Mouse (Mus musculus): ENCODE results near the gene B3galt1. TPM values are rescaled to one million over a fixed set of nuclear protein-coding genes. Genes with fewer than 3 reads are reported as not detected.

Gene B3galt1
- polyA plus RNA-seq, 1 experiment from 2014 or later = 7.4 TPM

DNA sequence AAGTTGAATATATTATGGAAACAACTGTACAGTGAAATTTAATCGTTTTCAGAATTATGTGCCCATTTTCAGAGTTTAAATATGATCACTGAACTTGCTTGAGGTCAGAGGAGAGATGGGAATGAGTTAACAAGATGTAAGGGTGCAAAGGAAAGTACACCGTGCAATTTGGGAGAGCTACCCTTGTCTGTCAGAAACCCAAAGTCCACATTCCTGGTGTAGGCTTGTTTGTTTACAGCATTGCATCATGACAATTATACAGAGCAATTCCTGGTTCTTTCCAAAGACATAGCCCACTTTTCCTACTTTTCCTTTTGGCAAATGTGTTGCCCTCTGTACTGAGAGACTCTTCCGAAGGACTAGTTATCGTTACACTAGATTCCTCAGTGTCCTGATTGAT lies 390.5 kb downstream of the B3galt1 start:
- no peaks in the 10 kb centered on the region for H3K9me3 ChIP-seq (replicated peaks)
- WGBS = 82% methylated on average over 4 of the region's 4 CpGs
- no peaks in the 10 kb centered on the region for H3K36me3 ChIP-seq
- no peak for ATAC-seq (ENCODE audit: insufficient number of reproducible peaks, low FRiP score)
- H3K27ac ChIP-seq (ENCODE audit: poor library complexity, severe bottlenecking) = no peak overlapping the region
- no peaks in the 10 kb centered on the region for H3K4me1 ChIP-seq (replicated peaks)
- no peak overlapping the region for H3K4me2 ChIP-seq
- no peaks in the 10 kb centered on the region for H3K27me3 ChIP-seq (replicated peaks)
- H3K4me3 ChIP-seq = no peak overlapping the region
- no peak overlapping the region for H3K9ac ChIP-seq

- Histone ChIP-seq H3K9me3 (replicated peaks) (no peaks in the 10 kb centered on the region), H3K4me1 (replicated peaks) (no peaks in the 10 kb centered on the region), H3K27me3 (replicated peaks) (no peaks in the 10 kb centered on the region), H3K27ac (ENCODE audit: poor library complexity, severe bottlenecking) (no peak overlapping the region), H3K4me3 (no peak overlapping the region), H3K4me2 (no peak overlapping the region), H3K9ac (no peak overlapping the region), H3K36me3 (no peaks in the 10 kb centered on the region)
- 69% methylated on average over 2 of the region's 2 CpGs for WGBS
- no peak for ATAC-seq (ENCODE audit: insufficient number of reproducible peaks, low FRiP score)
Observed at GRCm38 (mm10) chr2:67957561-67957960, 391.9 kb downstream of the B3galt1 start.

- no peak overlapping the region for H3K27ac ChIP-seq (ENCODE audit: poor library complexity, severe bottlenecking)
- H3K36me3 ChIP-seq = no peaks in the 10 kb centered on the region
- no peaks in the 10 kb centered on the region for H3K9me3 ChIP-seq (replicated peaks)
- no peak overlapping the region for H3K9ac ChIP-seq
- no peak overlapping the region for H3K4me3 ChIP-seq
- 59% methylated on average over 2 of the region's 2 CpGs for WGBS
- no peaks in the 10 kb centered on the region for H3K27me3 ChIP-seq (replicated peaks)
- ATAC-seq (ENCODE audit: insufficient number of reproducible peaks, low FRiP score) = no peak
- H3K4me1 ChIP-seq (replicated peaks) = no peaks in the 10 kb centered on the region
- H3K4me2 ChIP-seq = no peak overlapping the region
Observed at GRCm38 (mm10) chr2:67960711-67961110, 395.0 kb downstream of the B3galt1 start.

DNA sequence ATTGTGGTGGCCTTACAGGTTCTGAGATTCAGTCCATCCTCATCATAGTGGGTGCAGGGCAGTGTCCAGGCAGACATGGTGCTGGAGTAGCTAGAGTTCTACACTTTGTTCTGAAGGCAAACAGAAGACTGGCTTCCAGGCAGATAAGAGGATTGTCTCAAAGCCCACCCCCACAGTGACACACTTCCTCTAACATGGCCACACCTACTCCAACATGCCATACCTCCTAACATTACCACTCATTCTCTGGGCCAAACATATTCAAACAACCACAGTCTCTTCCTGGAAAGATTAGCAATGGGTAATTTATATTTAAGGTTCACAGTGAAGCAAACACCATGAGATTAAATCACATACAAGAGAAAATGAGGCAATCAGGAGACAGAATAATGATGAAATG lies 403.1 kb downstream of the B3galt1 start:
- Histone ChIP-seq H3K4me1 (replicated peaks) (no peaks in the 10 kb centered on the region), H3K4me2 (no peak overlapping the region), H3K4me3 (no peak overlapping the region), H3K27me3 (replicated peaks) (no peaks in the 10 kb centered on the region), H3K9ac (no peak overlapping the region), H3K36me3 (no peaks in the 10 kb centered on the region), H3K27ac (ENCODE audit: poor library complexity, severe bottlenecking) (no peak overlapping the region), H3K9me3 (replicated peaks) (no peaks in the 10 kb centered on the region)
- no peak for ATAC-seq (ENCODE audit: insufficient number of reproducible peaks, low FRiP score)

GRCm38 (mm10) chr2:67971091-67971490 lies 405.4 kb downstream of the B3galt1 start:
- H3K4me3 ChIP-seq = no peak overlapping the region
- no peak for ATAC-seq (ENCODE audit: insufficient number of reproducible peaks, low FRiP score)
- no peaks in the 10 kb centered on the region for H3K36me3 ChIP-seq
- H3K27me3 ChIP-seq (replicated peaks) = no peaks in the 10 kb centered on the region
- H3K4me1 ChIP-seq (replicated peaks) = no peaks in the 10 kb centered on the region
- no peak overlapping the region for H3K9ac ChIP-seq
- 75% methylated on average over 7 of the region's 7 CpGs for WGBS
- H3K27ac ChIP-seq (ENCODE audit: poor library complexity, severe bottlenecking) = no peak overlapping the region
- no peaks in the 10 kb centered on the region for H3K9me3 ChIP-seq (replicated peaks)
- no peak overlapping the region for H3K4me2 ChIP-seq

- 78% methylated on average over 6 of the region's 6 CpGs for WGBS
- Histone ChIP-seq H3K9me3 (replicated peaks) (no peaks in the 10 kb centered on the region), H3K9ac (no peak overlapping the region), H3K4me1 (replicated peaks) (no peaks in the 10 kb centered on the region), H3K27ac (ENCODE audit: poor library complexity, severe bottlenecking) (no peak overlapping the region), H3K36me3 (no peaks in the 10 kb centered on the region), H3K4me3 (no peak overlapping the region), H3K4me2 (no peak overlapping the region), H3K27me3 (replicated peaks) (no peaks in the 10 kb centered on the region)
- ATAC-seq (ENCODE audit: insufficient number of reproducible peaks, low FRiP score) = no peak
Observed at GRCm38 (mm10) chr2:67971576-67971975, 405.9 kb downstream of the B3galt1 start.

DNA sequence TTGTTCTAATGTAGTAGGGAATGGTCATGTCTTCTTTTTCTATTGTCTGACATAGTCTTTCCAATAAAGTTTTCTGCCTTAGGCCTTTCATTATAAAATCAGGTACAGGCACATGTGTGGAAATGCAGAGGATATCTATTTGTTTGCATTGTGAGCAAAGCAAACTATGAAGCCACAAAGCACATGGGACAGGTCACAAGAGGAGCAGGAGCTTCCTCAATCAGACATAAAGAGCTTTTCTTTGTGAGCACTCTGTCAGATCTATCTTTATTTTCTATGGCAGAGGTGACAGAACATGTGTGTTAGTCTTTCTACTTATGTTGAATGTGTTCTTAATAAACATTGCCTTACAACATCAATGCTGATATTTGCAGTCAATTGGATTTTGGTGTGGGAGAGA lies 410.1 kb downstream of the B3galt1 start:
- no peaks in the 10 kb centered on the region for H3K27me3 ChIP-seq (replicated peaks)
- no peak for ATAC-seq (ENCODE audit: insufficient number of reproducible peaks, low FRiP score)
- no peaks in the 10 kb centered on the region for H3K36me3 ChIP-seq
- H3K9me3 ChIP-seq (replicated peaks) = no peaks in the 10 kb centered on the region
- H3K4me1 ChIP-seq (replicated peaks) = no peaks in the 10 kb centered on the region
- H3K27ac ChIP-seq (ENCODE audit: poor library complexity, severe bottlenecking) = no peak overlapping the region
- H3K4me3 ChIP-seq = no peak overlapping the region
- no peak overlapping the region for H3K9ac ChIP-seq
- H3K4me2 ChIP-seq = no peak overlapping the region

- no peaks in the 10 kb centered on the region for H3K4me1 ChIP-seq (replicated peaks)
- H3K9ac ChIP-seq = no peak overlapping the region
- WGBS = 82% methylated on average over 4 of the region's 4 CpGs
- no peak for ATAC-seq (ENCODE audit: insufficient number of reproducible peaks, low FRiP score)
- no peaks in the 10 kb centered on the region for H3K27me3 ChIP-seq (replicated peaks)
- H3K36me3 ChIP-seq = no peaks in the 10 kb centered on the region
- H3K9me3 ChIP-seq (replicated peaks) = no peaks in the 10 kb centered on the region
- H3K4me3 ChIP-seq = no peak overlapping the region
- no peak overlapping the region for H3K4me2 ChIP-seq
- no peak overlapping the region for H3K27ac ChIP-seq (ENCODE audit: poor library complexity, severe bottlenecking)
Observed at GRCm38 (mm10) chr2:67976488-67976887, 410.8 kb downstream of the B3galt1 start.

- Histone ChIP-seq H3K4me3 (no peak overlapping the region), H3K9me3 (replicated peaks) (no peaks in the 10 kb centered on the region), H3K4me1 (replicated peaks) (no peaks in the 10 kb centered on the region), H3K27me3 (replicated peaks) (no peaks in the 10 kb centered on the region), H3K9ac (no peak overlapping the region), H3K27ac (ENCODE audit: poor library complexity, severe bottlenecking) (no peak overlapping the region), H3K4me2 (no peak overlapping the region), H3K36me3 (no peaks in the 10 kb centered on the region)
- no peak for ATAC-seq (ENCODE audit: insufficient number of reproducible peaks, low FRiP score)
- WGBS = 63% methylated on average over 6 of the region's 6 CpGs
Observed at GRCm38 (mm10) chr2:67977620-67978262, 412.1 kb downstream of the B3galt1 start.

DNA sequence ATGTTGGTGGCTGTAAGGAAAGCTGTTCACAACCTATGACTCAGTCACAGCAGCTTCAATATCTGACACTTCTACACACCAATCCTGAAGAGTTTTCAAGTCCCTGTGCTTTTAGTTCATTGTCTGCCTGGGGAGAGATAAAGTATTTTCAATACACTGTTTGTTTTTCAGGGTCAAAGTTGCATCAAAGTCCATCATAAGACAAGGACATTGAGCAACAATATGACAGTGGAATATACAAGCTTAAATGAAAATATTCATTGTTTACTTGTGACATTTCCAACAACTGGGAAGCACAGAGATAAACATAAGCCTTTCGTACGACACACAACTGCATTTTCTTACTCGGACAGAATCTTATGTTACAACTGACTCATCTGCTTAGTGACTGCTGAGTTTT lies 417.9 kb downstream of the B3galt1 start:
- no peak overlapping the region for H3K9ac ChIP-seq
- no peaks in the 10 kb centered on the region for H3K9me3 ChIP-seq (replicated peaks)
- no peaks in the 10 kb centered on the region for H3K27me3 ChIP-seq (replicated peaks)
- H3K4me1 ChIP-seq (replicated peaks) = no peaks in the 10 kb centered on the region
- H3K4me3 ChIP-seq = no peak overlapping the region
- no peak overlapping the region for H3K4me2 ChIP-seq
- H3K36me3 ChIP-seq = no peaks in the 10 kb centered on the region
- WGBS = 85% methylated on average over 3 of the region's 3 CpGs
- no peak for ATAC-seq (ENCODE audit: insufficient number of reproducible peaks, low FRiP score)
- no peak overlapping the region for H3K27ac ChIP-seq (ENCODE audit: poor library complexity, severe bottlenecking)

DNA sequence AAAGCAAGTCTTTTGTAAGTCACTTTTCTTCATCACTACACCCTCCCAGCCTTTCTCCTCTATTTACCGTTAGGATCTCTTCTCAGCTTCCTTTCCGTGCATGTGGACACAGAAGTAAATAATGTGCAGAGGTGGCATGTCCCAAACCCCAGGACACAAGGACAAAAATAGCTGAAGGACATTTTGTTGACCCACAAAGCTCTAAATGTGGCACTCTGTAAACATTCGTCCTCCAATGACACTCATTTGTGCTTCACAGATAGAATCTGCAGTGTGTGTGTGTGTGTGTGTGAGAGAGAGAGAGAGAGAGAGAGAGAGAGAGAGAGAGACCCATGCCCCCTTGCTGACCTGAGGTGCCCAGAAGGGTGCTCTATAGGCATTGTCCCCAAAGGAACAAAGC lies 419.5 kb downstream of the B3galt1 start:
- ATAC-seq (ENCODE audit: insufficient number of reproducible peaks, low FRiP score) = no peak
- Histone ChIP-seq H3K27ac (ENCODE audit: poor library complexity, severe bottlenecking) (no peak overlapping the region), H3K4me1 (replicated peaks) (no peaks in the 10 kb centered on the region), H3K27me3 (replicated peaks) (no peaks in the 10 kb centered on the region), H3K4me3 (no peak overlapping the region), H3K9ac (no peak overlapping the region), H3K4me2 (no peak overlapping the region), H3K36me3 (no peaks in the 10 kb centered on the region), H3K9me3 (replicated peaks) (no peaks in the 10 kb centered on the region)
- WGBS = 75% methylated on average over 3 of the region's 3 CpGs

DNA sequence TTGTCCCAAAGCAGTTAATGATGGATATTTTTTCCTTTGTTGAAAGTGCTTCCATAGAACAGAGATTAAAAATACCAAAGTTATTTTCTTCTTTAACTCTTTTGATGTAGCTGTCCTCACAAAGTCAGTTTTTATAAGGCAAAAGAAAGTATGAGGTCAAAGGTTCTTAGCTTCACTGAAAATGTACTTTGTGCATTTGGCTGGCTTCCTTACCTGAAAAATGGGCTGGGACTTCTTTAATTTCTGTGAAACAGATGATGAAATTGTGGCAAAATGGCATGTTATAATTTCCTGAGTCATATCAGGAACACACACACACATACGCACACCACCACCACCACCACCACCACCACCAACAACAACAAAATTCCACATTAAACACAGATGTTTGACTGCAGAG lies 427.8 kb downstream of the B3galt1 start:
- no peaks in the 10 kb centered on the region for H3K9me3 ChIP-seq (replicated peaks)
- H3K4me3 ChIP-seq = no peak overlapping the region
- 84% methylated on average over 1 of the region's 1 CpGs for WGBS
- H3K9ac ChIP-seq = no peak overlapping the region
- no peak overlapping the region for H3K4me2 ChIP-seq
- no peaks in the 10 kb centered on the region for H3K27me3 ChIP-seq (replicated peaks)
- H3K27ac ChIP-seq (ENCODE audit: poor library complexity, severe bottlenecking) = no peak overlapping the region
- no peaks in the 10 kb centered on the region for H3K4me1 ChIP-seq (replicated peaks)
- no peaks in the 10 kb centered on the region for H3K36me3 ChIP-seq
- no peak for ATAC-seq (ENCODE audit: insufficient number of reproducible peaks, low FRiP score)

Data from heart, embryonic 12.5 days (tissue).